Mouse (Mus musculus) right cerebral cortex, postnatal 36 days (tissue): Measurements from ENCODE around the gene Lipn.

Experiments used
- DNase-seq, 2 experiments: peaks; one replicate each; pipeline ENCODE4 v3.0.0; 2022; ENCODE audit warnings: low spot score in 2 of 2, mixed read lengths in 1 of 2

Gene Lipn

GRCm38 (mm10) chr19:34066779-34067472 lies at the start of gene Lipn:
TSS of gene Lipn (plus strand) at chr19:34067358.
- DNase-seq: no peak

- DNase-seq: no peak
Measured at GRCm38 (mm10) chr19:34021440-34022172, 45.6 kb upstream of the Lipn start.

GRCm38 (mm10) chr19:34022759-34023158 lies 44.4 kb upstream of the Lipn start:
- DNase-seq: no peak

GRCm38 (mm10) chr19:34039731-34040130 lies 27.4 kb upstream of the Lipn start:
- DNase-seq: no peak

- no peak for DNase-seq
Measured at GRCm38 (mm10) chr19:34043008-34043407, 24.1 kb upstream of the Lipn start.

GRCm38 (mm10) chr19:34049371-34050039 lies 17.7 kb upstream of the Lipn start:
- DNase-seq: no peak

- DNase-seq: no peak
Measured at GRCm38 (mm10) chr19:34051502-34051901, 15.7 kb upstream of the Lipn start.

- no peak for DNase-seq
Measured at GRCm38 (mm10) chr19:34063547-34063946, 3.6 kb upstream of the Lipn start.

GRCm38 (mm10) chr19:34064059-34064458 lies 3.1 kb upstream of the Lipn start:
- no peak for DNase-seq

- no peak for DNase-seq
Measured at GRCm38 (mm10) chr19:34074239-34074638, 7.1 kb downstream of the Lipn start.

GRCm38 (mm10) chr19:34078130-34078529 lies 11.0 kb downstream of the Lipn start:
- DNase-seq: no peak

- no peak for DNase-seq
Measured at GRCm38 (mm10) chr19:34089011-34089680, 22.0 kb downstream of the Lipn start.

- DNase-seq: no peak
Measured at GRCm38 (mm10) chr19:34095381-34095780, 28.2 kb downstream of the Lipn start.

GRCm38 (mm10) chr19:34096228-34096627 lies 29.1 kb downstream of the Lipn start:
- no peak for DNase-seq

GRCm38 (mm10) chr19:34100633-34101032 lies 33.5 kb downstream of the Lipn start, which contains the start of gene Lipm:
TSS of gene Lipm (plus strand) at chr19:34100933.
- no peak for DNase-seq

GRCm38 (mm10) chr19:34101888-34102287 lies 34.7 kb downstream of the Lipn start:
- no peak for DNase-seq

- DNase-seq: no peak
Measured at GRCm38 (mm10) chr19:34104841-34105240, 37.7 kb downstream of the Lipn start.

GRCm38 (mm10) chr19:34119102-34119501 lies 51.9 kb downstream of the Lipn start:
- no peak for DNase-seq

GRCm38 (mm10) chr19:34119653-34120052 lies 52.5 kb downstream of the Lipn start:
- no peak for DNase-seq

GRCm38 (mm10) chr19:34120107-34120731 lies 53.1 kb downstream of the Lipn start:
- DNase-seq: no peak
